Mouse (Mus musculus) cerebellum, adult 2 months (tissue): ENCODE measurements at regions not wholly inside any gene's neighbourhood (a gene's known extent, or its start where the extent isn't known, plus 50 kb on each side); places are given as distances from the start of the nearest gene placed in this dataset.

Experiments
- CTCF ChIP-seq: fragments of 200-500 bp; IDR thresholded peaks from 2 replicates; pipeline ENCODE4 v1.5.1; 2011; ENCODE audit warnings: low read depth, mild to moderate bottlenecking, control low read depth, low read length, moderate library complexity, borderline replicate concordance; ENCODE audit not compliant: insufficient read depth
- POLR2A ChIP-seq: fragments of 200-500 bp; IDR thresholded peaks from 2 replicates; pipeline ENCODE4 v1.6.1; 2011; ENCODE audit warnings: low read length, control low read depth, borderline replicate concordance; ENCODE audit not compliant: insufficient read depth

DNA sequence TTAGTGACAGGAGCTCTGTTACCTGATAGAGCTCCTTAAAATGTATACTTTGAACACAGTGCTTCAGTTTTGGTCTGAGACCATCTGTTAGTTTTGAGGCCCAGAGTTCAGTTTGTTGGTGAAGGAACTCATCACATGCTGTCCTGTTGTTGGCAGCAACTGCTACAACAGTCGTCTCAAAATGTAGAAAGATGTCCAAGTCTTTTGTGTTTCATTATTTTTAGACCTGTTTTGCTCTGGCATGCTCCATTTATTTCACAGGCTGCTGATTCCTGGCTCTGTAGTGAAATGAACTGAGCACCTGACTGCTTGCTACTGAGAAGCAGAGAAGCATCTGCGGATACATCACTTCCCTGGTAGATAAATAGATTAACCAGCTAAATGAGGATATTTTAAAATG lies 90.3 kb upstream of the Fgf14 start:
- TF ChIP-seq CTCF (no peak), POLR2A (no peak)
